Mouse (Mus musculus) kidney, postnatal 0 days (tissue): ENCODE results near the gene Cfap299. TPM values are rescaled to one million over a fixed set of nuclear protein-coding genes. Genes with fewer than 3 reads are reported as not detected.
"Not testable (repeated sequence)": the region's sequence is repeated elsewhere in the genome, so short reads cannot be mapped to it uniquely, and the experiment has no call there.

Experiments
- ATAC-seq: fragments of 200-750 bp; cut with Nextera tagmentation; replicated peaks from 2 replicates; pipeline ENCODE4 v1.8.0; 2017; ENCODE audit warnings: low read depth, moderate number of reproducible peaks, moderate TSS enrichment, moderate library complexity; ENCODE audit not compliant: low FRiP score
- DNase-seq: peaks from one replicate; pipeline ENCODE4 v3.0.0-alpha.2; 2016; ENCODE audit warnings: low spot score
- H3K27ac ChIP-seq: fragments of 300-500 bp; sonication (generic); 2 replicates; pipeline ENCODE4 v1.5.1; 2014; ENCODE audit warnings: mild to moderate bottlenecking
- H3K27me3 ChIP-seq: fragments of 300-500 bp; sonication (generic); 2 replicates; pipeline ENCODE4 v1.6.1; 2014; ENCODE audit warnings: low read length, mixed read lengths; ENCODE audit not compliant: insufficient read depth
- H3K36me3 ChIP-seq: fragments of 300-500 bp; sonication (generic); 2 replicates; pipeline ENCODE4 v1.6.1; 2014; ENCODE audit warnings: low read length, mixed read lengths; ENCODE audit not compliant: insufficient read depth
- H3K4me1 ChIP-seq: fragments of 300-500 bp; sonication (generic); replicated peaks from 2 replicates; pipeline ENCODE4 v1.6.1; 2014; ENCODE audit warnings: antibody characterized with exemption, low read length, mixed read lengths; ENCODE audit not compliant: insufficient read depth
- H3K4me2 ChIP-seq: fragments of 300-500 bp; sonication (generic); 2 replicates; pipeline ENCODE4 v1.6.1; 2014; ENCODE audit warnings: mild to moderate bottlenecking, low read length, moderate library complexity, mixed read lengths
- H3K4me3 ChIP-seq: fragments of 300-500 bp; sonication (generic); replicated peaks from 2 replicates; pipeline ENCODE4 v1.5.1; 2014; ENCODE audit warnings: low read depth, low read length
- H3K9ac ChIP-seq: fragments of 300-500 bp; sonication (generic); 2 replicates; pipeline ENCODE4 v1.6.1; 2014; ENCODE audit warnings: low read depth, low read length
- H3K9me3 ChIP-seq: fragments of 300-500 bp; sonication (generic); replicated peaks from 2 replicates; pipeline ENCODE4 v1.6.1; 2016; ENCODE audit warnings: low read length, inconsistent platforms, mixed read lengths
- CTCF ChIP-seq: IDR thresholded peaks from 2 replicates; pipeline ENCODE4 v1.5.1; 2016; ENCODE audit warnings: antibody characterized with exemption, low read depth, mild to moderate bottlenecking, moderate library complexity
- WGBS: fragments of 180-500 bp; shearing (Covaris S2); extraction: QIAGEN DNeasy Blood & Tissue Kit; methylation state at CpG from one replicate; pipeline ENCODE4 v1.1.7; 2014; 5-methylcytosine and 5-hydroxymethylcytosine counted together
- polyA plus RNA-seq: library from polyadenylated mRNA; unstranded; fragments of >200 nt; fragmentation: Nextera tagmentation; extraction: Ambion mirVana; gene quantifications from 2 replicates; pipeline ENCODE4 v1.2.1, GENCODE M21; 2015

Gene Cfap299
- polyA plus RNA-seq, 1 experiment from 2014 or later, result 0.34 TPM

GRCm38 (mm10) chr5:98293049-98293715 lies 35.9 kb upstream of the Cfap299 start:
- Histone ChIP-seq H3K36me3 (no peaks in the 10 kb centered on the region), H3K4me2 (peak overlapping the region; percentile 42), H3K9ac (no peak overlapping the region), H3K27me3 (peaks cover 7% of the 10 kb centered on the region; the same call in 1 of the 2 replicates), H3K9me3 (no peaks in the 10 kb centered on the region), H3K4me1 (0 out of 2 replicates have a peak, but pooled peaks cover 6% of the 10 kb centered on the region), H3K4me3 (peak overlapping the region; percentile 3; the same call in 1 of the 2 replicates), H3K27ac (no peak overlapping the region)
- ATAC-seq (no peak), DNase-seq (no peak)
- TF ChIP-seq CTCF, result no peak
- WGBS, result 4% methylated on average over 12 of the region's 12 CpGs

- no peaks in the 10 kb centered on the region for H3K4me1 ChIP-seq
- no peak overlapping the region for H3K27ac ChIP-seq
- 71% methylated on average over 4 of the region's 4 CpGs for WGBS
- H3K4me2 ChIP-seq, result no peak overlapping the region
- H3K9ac ChIP-seq, result no peak overlapping the region
- TF ChIP-seq CTCF, result no peak
- ATAC-seq (no peak), DNase-seq (no peak)
- H3K4me3 ChIP-seq, result no peak overlapping the region
- H3K36me3 ChIP-seq, result no peaks in the 10 kb centered on the region
- H3K27me3 ChIP-seq, result no peaks in the 10 kb centered on the region
- H3K9me3 ChIP-seq, result no peaks in the 10 kb centered on the region
Measured at GRCm38 (mm10) chr5:98300079-98300478, 29.0 kb upstream of the Cfap299 start.

GRCm38 (mm10) chr5:98305673-98306072 lies 23.4 kb upstream of the Cfap299 start:
- Histone ChIP-seq H3K36me3 (no peaks in the 10 kb centered on the region), H3K4me1 (no peaks in the 10 kb centered on the region), H3K4me3 (no peak overlapping the region), H3K9me3 (no peaks in the 10 kb centered on the region), H3K9ac (no peak overlapping the region), H3K4me2 (no peak overlapping the region), H3K27me3 (no peaks in the 10 kb centered on the region), H3K27ac (no peak overlapping the region)
- ATAC-seq (no peak), DNase-seq (no peak)
- no peak for TF ChIP-seq CTCF
- WGBS, result 82% methylated on average over 4 of the region's 4 CpGs

- ATAC-seq (no peak), DNase-seq (peak; percentile 61)
- no peak overlapping the region for H3K4me3 ChIP-seq
- WGBS, result 17% methylated on average over 9 of the region's 9 CpGs
- H3K9me3 ChIP-seq, result no peaks in the 10 kb centered on the region
- TF ChIP-seq CTCF, result no peak
- H3K27me3 ChIP-seq, result no peaks in the 10 kb centered on the region
- H3K4me2 ChIP-seq, result no peak overlapping the region
- no peaks in the 10 kb centered on the region for H3K36me3 ChIP-seq
- no peaks in the 10 kb centered on the region for H3K4me1 ChIP-seq
- no peak overlapping the region for H3K27ac ChIP-seq
- no peak overlapping the region for H3K9ac ChIP-seq
Measured at GRCm38 (mm10) chr5:98306528-98306927, 22.6 kb upstream of the Cfap299 start.

- no peak for TF ChIP-seq CTCF
- Histone ChIP-seq H3K9ac (no peak overlapping the region), H3K4me3 (no peak overlapping the region), H3K4me2 (no peak overlapping the region), H3K27ac (no peak overlapping the region), H3K9me3 (no peaks in the 10 kb centered on the region), H3K27me3 (0 out of 2 replicates have a peak, but pooled peaks cover 4% of the 10 kb centered on the region), H3K4me1 (no peaks in the 10 kb centered on the region; the same call in 1 of the 2 replicates), H3K36me3 (no peaks in the 10 kb centered on the region)
- DNase-seq (no peak), ATAC-seq (no peak)
- 74% methylated on average over 2 of the region's 2 CpGs for whole genome bisulfite sequencing
Measured at GRCm38 (mm10) chr5:98326625-98327024, 2.5 kb upstream of the Cfap299 start.

- H3K9ac ChIP-seq, H3K4me3 ChIP-seq, H3K4me1 ChIP-seq, DNase-seq, H3K36me3 ChIP-seq, H3K27me3 ChIP-seq, ATAC-seq, H3K4me2 ChIP-seq, H3K9me3 ChIP-seq, H3K27ac ChIP-seq: not testable (repeated sequence)
- 87% methylated on average over 16 of the region's 16 CpGs for WGBS
Measured at GRCm38 (mm10) chr5:98343751-98344150, 14.6 kb downstream of the Cfap299 start.

- peak; percentile 72 for TF ChIP-seq CTCF
- ATAC-seq, result no peak
Measured at GRCm38 (mm10) chr5:98344581-98344980, 15.5 kb downstream of the Cfap299 start.

More at GRCm38 (mm10) chr5:98344581-98344980, 15.5 kb downstream of the Cfap299 start:
- Histone ChIP-seq H3K4me3 (no peak overlapping the region), H3K36me3 (no peaks in the 10 kb centered on the region), H3K9me3 (no peaks in the 10 kb centered on the region), H3K4me1 (no peaks in the 10 kb centered on the region), H3K27me3 (no peaks in the 10 kb centered on the region), H3K4me2 (no peak overlapping the region), H3K9ac (no peak overlapping the region), H3K27ac (no peak overlapping the region)
- peak; percentile 69 for DNase-seq
- WGBS, result 58% methylated on average over 2 of the region's 2 CpGs
